Mouse (Mus musculus): ENCODE results near the gene Gm3159. TPM values are rescaled to one million over a fixed set of nuclear protein-coding genes. Genes with fewer than 3 reads are reported as not detected.

Gm3159 gene
- polyA plus RNA-seq (2014; fragmentation: Illumina TruSeq; extraction: RNeasy Lipid Tissue Mini Kit (QIAGEN cat#74804); ENCODE audit: low read depth, low replicate concordance): not detected

DNA sequence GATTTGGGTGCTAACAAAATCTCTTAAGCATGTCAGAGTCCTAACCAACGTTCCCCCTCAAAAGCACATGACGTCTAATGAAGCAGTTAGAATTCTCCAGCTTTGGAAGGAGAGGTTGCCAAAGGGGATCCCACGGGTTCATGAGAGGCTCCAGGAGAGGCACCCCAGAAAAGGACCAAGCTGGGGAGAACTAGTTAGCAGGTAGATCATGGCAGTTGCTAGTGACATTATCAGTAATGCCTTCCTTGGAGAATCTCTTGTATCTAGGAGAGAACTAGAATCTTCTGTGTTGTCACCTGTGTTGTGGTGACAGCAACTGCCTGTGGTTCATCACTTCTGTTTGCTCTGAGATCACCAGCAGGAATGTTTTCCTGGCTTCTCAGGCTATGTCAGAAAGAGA lies at the start of gene Gm3159:
Gene Gm3159, plus strand, starts transcription at position 301 of the 400 bp plus-strand sequence.

DNA sequence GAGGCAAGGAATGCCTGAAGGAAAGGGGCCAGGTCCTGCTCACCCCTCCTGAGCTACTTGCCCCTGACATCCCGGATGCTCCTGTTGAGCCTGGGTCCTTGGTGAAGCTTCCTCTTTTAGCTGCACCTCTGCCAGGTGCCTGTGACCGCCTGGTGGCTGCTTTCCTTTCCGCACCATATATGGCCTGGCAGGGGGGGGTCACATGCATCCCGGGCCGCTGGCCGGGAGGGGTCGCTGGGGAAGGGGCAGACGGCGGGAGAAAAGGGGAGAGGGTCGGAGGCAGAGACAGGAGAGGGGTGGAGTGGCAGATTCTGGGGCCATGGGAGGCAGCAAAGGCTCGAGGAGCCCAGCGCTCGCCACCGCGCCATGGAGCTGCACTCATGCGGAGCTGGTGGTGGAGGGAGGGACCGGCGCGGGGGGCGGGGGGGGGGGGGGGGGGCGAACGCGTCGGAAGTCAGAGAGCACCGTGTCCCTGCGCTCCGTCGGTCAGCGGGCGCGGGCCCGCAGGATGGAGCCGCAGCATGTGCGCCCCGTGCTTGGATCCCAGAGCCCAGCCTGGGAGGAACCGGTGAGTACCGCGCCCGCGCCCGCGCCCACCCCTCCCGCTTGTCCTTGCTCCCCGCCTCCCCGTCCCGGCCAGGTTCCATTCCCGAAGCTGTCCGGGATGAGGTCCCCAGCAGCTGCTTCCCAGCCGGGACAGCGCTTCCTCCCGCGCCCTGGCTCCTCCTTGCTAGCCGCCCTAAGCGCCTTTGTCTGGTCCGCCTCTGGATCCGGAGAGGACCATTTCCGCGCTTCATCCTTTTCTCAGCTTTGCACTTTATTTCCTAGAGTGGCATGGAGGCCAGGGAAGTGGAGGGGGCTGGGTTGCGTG lies 17.9 kb downstream of the Gm3159 start, which contains the start of gene Gm3164:
Gene Gm3164, plus strand, starts transcription at position 484 of the 871 bp plus-strand sequence.

GRCm38 (mm10) chr14:4430692-4431091 lies 33.4 kb downstream of the Gm3159 start, which contains the start of gene Gm3173:
TSS of gene Gm3173 (plus strand) at chr14:4430992.

Other genes with a start within 250 kb of the Gm3159 start
- gene Gm3127, start 232.5 kb upstream of the Gm3159 start, polyA plus RNA-seq (2014; fragmentation: Illumina TruSeq; extraction: RNeasy Lipid Tissue Mini Kit (QIAGEN cat#74804); ENCODE audit: low read depth, low replicate concordance): not detected
- gene Gm2974, start 214.9 kb upstream of the Gm3159 start, polyA plus RNA-seq (2014; fragmentation: Illumina TruSeq; extraction: RNeasy Lipid Tissue Mini Kit (QIAGEN cat#74804); ENCODE audit: low read depth, low replicate concordance): 0.24 TPM
- gene Gm3138, start 147.9 kb upstream of the Gm3159 start, polyA plus RNA-seq (2014; fragmentation: Illumina TruSeq; extraction: RNeasy Lipid Tissue Mini Kit (QIAGEN cat#74804); ENCODE audit: low read depth, low replicate concordance): not detected
- not detected for gene Gm3149, start 80.2 kb upstream of the Gm3159 start, polyA plus RNA-seq (2014; fragmentation: Illumina TruSeq; extraction: RNeasy Lipid Tissue Mini Kit (QIAGEN cat#74804); ENCODE audit: low read depth, low replicate concordance)
- not detected for gene 2610042L04Rik, start 62.8 kb upstream of the Gm3159 start, polyA plus RNA-seq (2014; fragmentation: Illumina TruSeq; extraction: RNeasy Lipid Tissue Mini Kit (QIAGEN cat#74804); ENCODE audit: low read depth, low replicate concordance)
- gene Gm3164, start 17.9 kb downstream of the Gm3159 start, polyA plus RNA-seq (2014; fragmentation: Illumina TruSeq; extraction: RNeasy Lipid Tissue Mini Kit (QIAGEN cat#74804); ENCODE audit: low read depth, low replicate concordance): not detected
- gene Gm3173, start 33.5 kb downstream of the Gm3159 start, polyA plus RNA-seq (2014; fragmentation: Illumina TruSeq; extraction: RNeasy Lipid Tissue Mini Kit (QIAGEN cat#74804); ENCODE audit: low read depth, low replicate concordance): not detected
- not detected for gene Gm3182, start 84.2 kb downstream of the Gm3159 start, polyA plus RNA-seq (2014; fragmentation: Illumina TruSeq; extraction: RNeasy Lipid Tissue Mini Kit (QIAGEN cat#74804); ENCODE audit: low read depth, low replicate concordance)
- gene Gm3047, start 157.9 kb downstream of the Gm3159 start, polyA plus RNA-seq (2014; fragmentation: Illumina TruSeq; extraction: RNeasy Lipid Tissue Mini Kit (QIAGEN cat#74804); ENCODE audit: low read depth, low replicate concordance): not detected
- gene Gm8159, start 234.8 kb downstream of the Gm3159 start, polyA plus RNA-seq (2014; fragmentation: Illumina TruSeq; extraction: RNeasy Lipid Tissue Mini Kit (QIAGEN cat#74804); ENCODE audit: low read depth, low replicate concordance): not detected

Measured in kidney, adult 10 weeks (tissue).